In the genomic region with DNA sequence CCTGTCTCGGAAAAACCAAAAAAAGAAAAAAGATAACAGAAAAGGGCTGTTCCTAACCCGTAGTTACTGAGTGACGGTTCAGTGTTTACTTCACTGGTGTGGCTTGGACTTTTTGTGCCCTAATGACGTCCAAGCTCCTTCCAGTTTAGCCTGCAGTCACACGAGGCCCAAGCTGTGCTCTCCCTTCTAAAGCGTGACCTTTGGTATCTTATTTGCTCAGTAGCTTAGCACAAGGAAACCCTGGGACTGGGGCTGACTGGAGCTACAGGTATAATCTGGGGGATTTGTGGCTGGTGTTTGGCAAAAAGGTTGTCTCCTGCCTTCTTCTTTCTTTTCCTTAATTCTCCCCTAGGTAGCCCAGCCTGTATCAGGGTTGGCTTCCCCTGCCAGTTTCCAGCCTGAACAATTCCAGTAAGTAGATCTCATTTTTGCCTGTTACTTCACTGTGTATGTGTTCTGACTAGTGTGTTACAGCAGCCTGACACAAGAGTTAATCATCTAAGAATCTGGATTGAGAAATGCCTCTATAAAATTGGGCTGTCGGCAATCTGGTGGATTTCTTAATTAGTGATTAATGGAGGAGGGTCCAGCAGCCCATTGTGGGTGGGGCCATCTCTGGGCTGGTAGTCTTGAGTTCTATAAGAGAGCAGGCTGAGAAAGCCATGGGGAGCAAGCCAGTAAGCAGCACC, we compare ENCODE assay signal across 16 mouse cellular contexts. TPM values are rescaled to one million over a fixed set of nuclear protein-coding genes. Genes with fewer than 3 reads are reported as not detected.
A peak's percentile ranks its signal among the peaks of the same experiment; 100 is the strongest.
DNase-seq lines count a peak whose midpoint lies in the region; ATAC-seq lines count a peak whose summit lies in the region.
"Had no signal": no experiment of that assay in that cellular context is flagged by ENCODE, and none has a peak within 500 bp of the region (broad histone marks: within the 10 kb centered on the region; RNA-seq: fewer than 3 reads in every experiment).

No protein-coding gene starts in this region.

- H3K9ac ChIP-seq in intestine, embryonic 14.5 days (ENCODE audit: low read length): no peak overlapping the region
- no peak overlapping the region for H3K9ac ChIP-seq in liver, embryonic 16.5 days (ENCODE audit: low read depth, low read length)
- H3K9ac ChIP-seq in forebrain, embryonic 14.5 days (ENCODE audit: low read length): no peak overlapping the region

- H3K9me3 ChIP-seq in intestine, embryonic 14.5 days (ENCODE audit: control insufficient read depth, low read length): 0 out of 2 replicates have a peak, but pooled peaks cover 3% of the 10 kb centered on the region
- H3K9me3 ChIP-seq in liver, embryonic 16.5 days (replicated peaks; ENCODE audit: control insufficient read depth, low read length): no peaks in the 10 kb centered on the region
- H3K9me3 ChIP-seq in forebrain, embryonic 14.5 days (replicated peaks; ENCODE audit: control insufficient read depth, low read length): no peaks in the 10 kb centered on the region

- no peaks in the 10 kb centered on the region for H3K27me3 ChIP-seq in intestine, embryonic 14.5 days (replicated peaks; ENCODE audit: control insufficient read depth, insufficient read depth, low read length)
- no peaks in the 10 kb centered on the region for H3K27me3 ChIP-seq in liver, embryonic 16.5 days (ENCODE audit: control insufficient read depth, insufficient read depth, low read depth, low read length)
- no peaks in the 10 kb centered on the region for H3K27me3 ChIP-seq in forebrain, embryonic 14.5 days (replicated peaks; ENCODE audit: control insufficient read depth, insufficient read depth, low read length)

- peak; percentile 43 for DNase-seq in adrenal gland, adult 2 months
- DNase-seq in adrenal gland, postnatal 36 days: no peak
- DNase-seq in intestine, embryonic 14.5 days (ENCODE audit: low spot score): peak; percentile 53
- DNase-seq in kidney, postnatal 10 days: peak; percentile 34
- no peak for DNase-seq in frontal cortex, postnatal 25 days (ENCODE audit: low spot score in 2 of 2)
- DNase-seq in forebrain, embryonic 14.5 days (ENCODE audit: low spot score): no peak
- no peak for DNase-seq in thymus, postnatal 25 days
- DNase-seq: adrenal gland, postnatal 25 days; heart, adult 18-20 months; lung, adult 2 months; right cerebral cortex, postnatal 25 days had no signal

- peaks cover 3% of the 10 kb centered on the region for H3K4me1 ChIP-seq in intestine, embryonic 14.5 days (replicated peaks; ENCODE audit: control insufficient read depth, insufficient read depth, low read length)
- peaks cover 13% of the 10 kb centered on the region for H3K4me1 ChIP-seq in liver, embryonic 16.5 days (ENCODE audit: control insufficient read depth, low read depth, low read length)
- H3K4me1 ChIP-seq in forebrain, embryonic 14.5 days (ENCODE audit: control insufficient read depth, insufficient read depth, low read length): no peaks in the 10 kb centered on the region

- H3K27ac ChIP-seq in intestine, embryonic 14.5 days (ENCODE audit: low read depth): peak overlapping the region; percentile 51; the same call in 1 of the 2 replicates
- H3K27ac ChIP-seq in liver, embryonic 16.5 days (ENCODE audit: low read length): peak overlapping the region; percentile 79
- H3K27ac ChIP-seq in forebrain, embryonic 14.5 days (ENCODE audit: low read depth, low read length): no peak overlapping the region
- H3K27ac ChIP-seq: hindbrain, embryonic 10.5 days had no signal

- WGBS in intestine, embryonic 14.5 days: 52% methylated on average over 7 of the region's 7 CpGs
- 36% methylated on average over 7 of the region's 7 CpGs for WGBS in liver, embryonic 16.5 days (ENCODE audit: insufficient replicate concordance)
- WGBS in forebrain, embryonic 14.5 days: 71% methylated on average over 7 of the region's 7 CpGs

- no peak overlapping the region for H3K4me2 ChIP-seq in intestine, embryonic 14.5 days (ENCODE audit: low read length)
- H3K4me2 ChIP-seq in liver, embryonic 16.5 days (ENCODE audit: low read depth, low read length): peak overlapping the region; percentile 14; the same call in 1 of the 2 replicates
- no peak overlapping the region for H3K4me2 ChIP-seq in forebrain, embryonic 14.5 days (ENCODE audit: low read length)

- no peak overlapping the region for H3K4me3 ChIP-seq in intestine, embryonic 14.5 days (ENCODE audit: low read depth, low read length)
- H3K4me3 ChIP-seq in liver, embryonic 16.5 days (ENCODE audit: low read depth, low read length): no peak overlapping the region
- H3K4me3 ChIP-seq in forebrain, embryonic 14.5 days (ENCODE audit: low read depth, low read length): no peak overlapping the region
- H3K4me3 ChIP-seq: hindbrain, embryonic 10.5 days; megakaryocyte, embryonic 14.5 days; myocyte had no signal

- 0 out of 2 replicates have a peak, but pooled peaks cover 7% of the 10 kb centered on the region for H3K36me3 ChIP-seq in intestine, embryonic 14.5 days (ENCODE audit: control insufficient read depth, insufficient read depth, low read length)
- H3K36me3 ChIP-seq in liver, embryonic 16.5 days (ENCODE audit: control insufficient read depth, insufficient read depth): no peaks in the 10 kb centered on the region
- no peaks in the 10 kb centered on the region for H3K36me3 ChIP-seq in forebrain, embryonic 14.5 days (ENCODE audit: control insufficient read depth, insufficient read depth, low read length)

- no peak for ATAC-seq in intestine, embryonic 14.5 days (replicated peaks; ENCODE audit: low FRiP score, low TSS enrichment, low read depth)
- ATAC-seq in liver, embryonic 16.5 days (ENCODE audit: low read depth): peak; percentile 71
- ATAC-seq in forebrain, embryonic 14.5 days: no peak

RNA-seq across cellular contexts. Expression of a gene that starts 3.8 kb away (rescaled TPM):
- total RNA-seq in adrenal gland, adult 2 months (2021): 100 to 1,000 TPM; 294 to 361 TPM
- polyA plus RNA-seq in adrenal gland, adult 2 months (2012; rRNA removed): 117 and 149 TPM in 2 replicates
- total RNA-seq in adrenal gland, postnatal 36 days (2021): 100 to 1,000 TPM; 213 to 352 TPM
- polyA plus RNA-seq in intestine, embryonic 14.5 days (2014; fragmentation: Nextera tagmentation; extraction: Ambion mirVana): 62.3 and 62.9 TPM in 2 replicates
- polyA plus RNA-seq in liver, embryonic 16.5 days (2015; fragmentation: Nextera tagmentation; extraction: Ambion mirVana): 126 and 134 TPM in 2 replicates
- polyA plus RNA-seq in forebrain, embryonic 14.5 days (2014; fragmentation: Nextera tagmentation; extraction: Ambion mirVana): 52.0 and 54.6 TPM in 2 replicates

RNA-seq across cellular contexts. Expression of a gene that starts 41.3 kb away (rescaled TPM):
- 10 to 100 TPM; 39.9 to 46.9 TPM for total RNA-seq in adrenal gland, adult 2 months (2021)
- 15.2 and 15.8 TPM in 2 replicates for polyA plus RNA-seq in adrenal gland, adult 2 months (2012; rRNA removed)
- 10 to 100 TPM; 47.1 to 52.5 TPM for total RNA-seq in adrenal gland, postnatal 36 days (2021)
- 85.8 and 88.9 TPM in 2 replicates for polyA plus RNA-seq in intestine, embryonic 14.5 days (2014; fragmentation: Nextera tagmentation; extraction: Ambion mirVana)
- 22.7 and 24.5 TPM in 2 replicates for polyA plus RNA-seq in liver, embryonic 16.5 days (2015; fragmentation: Nextera tagmentation; extraction: Ambion mirVana)
- polyA plus RNA-seq in forebrain, embryonic 14.5 days (2014; fragmentation: Nextera tagmentation; extraction: Ambion mirVana): 88.5 and 102 TPM in 2 replicates

RNA-seq across cellular contexts. Expression of a gene that starts 53.3 kb away (rescaled TPM):
- total RNA-seq in adrenal gland, adult 2 months (2021): not detected
- polyA plus RNA-seq in adrenal gland, adult 2 months (2012; rRNA removed): not detected in 2 replicates
- total RNA-seq in adrenal gland, postnatal 36 days (2021): not detected
- polyA plus RNA-seq in intestine, embryonic 14.5 days (2014; fragmentation: Nextera tagmentation; extraction: Ambion mirVana): not detected in 2 replicates
- polyA plus RNA-seq in liver, embryonic 16.5 days (2015; fragmentation: Nextera tagmentation; extraction: Ambion mirVana): not detected in 2 replicates
- polyA plus RNA-seq in forebrain, embryonic 14.5 days (2014; fragmentation: Nextera tagmentation; extraction: Ambion mirVana): 0.34 and 0.48 TPM in 2 replicates
- total RNA-seq: adrenal gland, postnatal 25 days; common myeloid progenitor, adult 5-6 weeks had no signal
- polyA plus RNA-seq: hindbrain, embryonic 10.5 days had no signal

Comparison
In these comparisons a context has a peak if more than half of its experiments do, and no peak if none do; other contexts are left out.
1. DNase-seq: peak in adrenal gland, adult 2 months (single experiment), intestine, embryonic 14.5 days (single experiment) and kidney, postnatal 10 days (single experiment); none in adrenal gland, postnatal 36 days (0 of 2), frontal cortex, postnatal 25 days (0 of 2), forebrain, embryonic 14.5 days (single experiment) and thymus, postnatal 25 days (single experiment).